Mouse (Mus musculus) heart, postnatal 0 days (tissue): Measurements from ENCODE around the gene Ccl22.

Experiments
- CTCF ChIP-seq: IDR thresholded peaks from 2 replicates; pipeline ENCODE4 v1.5.1; 2016; ENCODE audit warnings: antibody characterized with exemption, control low read depth, low read depth
- EP300 ChIP-seq: IDR thresholded peaks from 2 replicates; pipeline ENCODE4 v1.6.1; 2016; ENCODE audit warnings: antibody characterized with exemption, low read depth

- no peak for TF ChIP-seq CTCF
- no peak for TF ChIP-seq EP300
These were observed 42.4 kb downstream of the Ccl22 start for GRCm38 (mm10) chr8:94787524-94788501.
